8 mouse cellular contexts compared by ENCODE assay signal in genomic region chr7:92637021-92637625, GRCm38 (mm10). TPM values are rescaled to one million over a fixed set of nuclear protein-coding genes. Genes with fewer than 3 reads are reported as not detected.
DNase-seq lines count a peak whose midpoint lies in the region; ATAC-seq lines count a peak whose summit lies in the region.

TSS of gene Ankrd42 (minus strand) at chr7:92637142.

- H3K36me3 ChIP-seq in hindbrain, embryonic 14.5 days (replicated peaks; ENCODE audit: control insufficient read depth, insufficient read depth), result peaks cover 25% of the 10 kb centered on the region

- peaks cover 16% of the 10 kb centered on the region for H3K4me1 ChIP-seq in hindbrain, embryonic 14.5 days (replicated peaks; ENCODE audit: control insufficient read depth, insufficient read depth, low read length)

- H3K9ac ChIP-seq in hindbrain, embryonic 14.5 days, result peak within 1 kb of the TSS; percentile 91

- H3K27ac ChIP-seq in hindbrain, embryonic 14.5 days, result peak within 1 kb of the TSS; percentile 89

- peak within 1 kb of the TSS; percentile 98 for H3K4me2 ChIP-seq in hindbrain, embryonic 14.5 days (replicated peaks)

- peak; percentile 95 for DNase-seq in R1 (ENCODE audit: low read depth, low spot score)
- peak; percentile 90 to 95 for DNase-seq in cerebellum, postnatal 25 days
- DNase-seq in frontal cortex, postnatal 25 days (ENCODE audit: low spot score in 2 of 2), result peak; percentile 74 to 90
- peak; percentile 97 for DNase-seq in hindbrain, embryonic 14.5 days (ENCODE audit: low spot score)
- DNase-seq in layer of hippocampus, postnatal 36 days, result peak; percentile 89
- peak; percentile 97 for DNase-seq in lung, postnatal 36 days
- DNase-seq in retina, postnatal 1 day, result peak; percentile 95
- DNase-seq in urinary bladder, adult 18-20 months (ENCODE audit: low spot score in 2 of 2), result peak; percentile 86 to 93

- H3K4me3 ChIP-seq in hindbrain, embryonic 14.5 days (replicated peaks; ENCODE audit: low read length), result peak within 1 kb of the TSS; percentile 94

- peak; percentile 99 for ATAC-seq in hindbrain, embryonic 14.5 days (ENCODE audit: low FRiP score)

- under 1% methylated on average over 44 of the region's 44 CpGs for WGBS in hindbrain, embryonic 14.5 days

- H3K27me3 ChIP-seq in hindbrain, embryonic 14.5 days (ENCODE audit: control insufficient read depth, insufficient read depth, low read length), result no peaks in the 10 kb centered on the region

- H3K9me3 ChIP-seq in hindbrain, embryonic 14.5 days (ENCODE audit: control insufficient read depth, low read length), result no peaks in the 10 kb centered on the region

RNA-seq across cellular contexts. Expression of gene Ankrd42, which starts in this region (rescaled TPM):
- polyA plus RNA-seq in hindbrain, embryonic 14.5 days (2014; fragmentation: Nextera tagmentation; extraction: Ambion mirVana), result 17.1 and 21.0 TPM in 2 replicates
- total RNA-seq in layer of hippocampus, postnatal 36 days (2021), result 10 to 100 TPM; 17.7 to 17.8 TPM

Comparison
In these comparisons a context has a peak if more than half of its experiments do, and no peak if none do; other contexts are left out.
1. Peak in every context shown above with its lines: DNase-seq, ATAC-seq, H3K4me3 ChIP-seq and H3K27ac ChIP-seq.